Mouse (Mus musculus): ENCODE results near the gene Tas2r118. TPM values are rescaled to one million over a fixed set of nuclear protein-coding genes. Genes with fewer than 3 reads are reported as not detected.

Gene Tas2r118
- not detected in 2 replicates for polyA plus RNA-seq (2015; fragmentation: Nextera tagmentation; extraction: Ambion mirVana)

GRCm38 (mm10) chr6:23969960-23970359 lies at the start of gene Tas2r118:
Tas2r118 (minus strand) TSS chr6:23970060.
- ATAC-seq (ENCODE audit: borderline replicate concordance, extremely low read depth, low FRiP score, low TSS enrichment), result no peak
- no peaks in the 10 kb centered on the region for H3K9me3 ChIP-seq

GRCm38 (mm10) chr6:24018320-24018719 lies 48.5 kb upstream of the Tas2r118 start:
- no peaks in the 10 kb centered on the region for H3K4me1 ChIP-seq
- H3K9me3 ChIP-seq, result no peaks in the 10 kb centered on the region
- H3K27me3 ChIP-seq, result no peaks in the 10 kb centered on the region
- ATAC-seq (ENCODE audit: borderline replicate concordance, extremely low read depth, low FRiP score, low TSS enrichment), result no peak
- no peak overlapping the region for H3K9ac ChIP-seq
- H3K4me2 ChIP-seq, result no peak overlapping the region
- H3K27ac ChIP-seq, result no peak overlapping the region
- WGBS, result 37% methylated on average over 5 of the region's 5 CpGs
- no peak overlapping the region for H3K4me3 ChIP-seq
- H3K36me3 ChIP-seq, result no peaks in the 10 kb centered on the region

More at GRCm38 (mm10) chr6:23969960-23970359, at the start of gene Tas2r118:
- Histone ChIP-seq H3K4me3 (no peak within 1 kb of the TSS), H3K27me3 (no peaks in the 10 kb centered on the region), H3K27ac (no peak within 1 kb of the TSS), H3K9ac (no peak within 1 kb of the TSS), H3K4me2 (no peak within 1 kb of the TSS), H3K4me1 (no peaks in the 10 kb centered on the region), H3K36me3 (no peaks in the 10 kb centered on the region)
- WGBS, result 90% methylated on average over 5 of the region's 5 CpGs

GRCm38 (mm10) chr6:23993276-23993675 lies 23.4 kb upstream of the Tas2r118 start:
- Histone ChIP-seq H3K4me3 (no peak overlapping the region), H3K4me1 (no peaks in the 10 kb centered on the region), H3K27ac (no peak overlapping the region), H3K4me2 (no peak overlapping the region), H3K27me3 (no peaks in the 10 kb centered on the region), H3K9me3 (no peaks in the 10 kb centered on the region), H3K36me3 (no peaks in the 10 kb centered on the region), H3K9ac (no peak overlapping the region)
- ATAC-seq (ENCODE audit: borderline replicate concordance, extremely low read depth, low FRiP score, low TSS enrichment), result no peak
- WGBS, result 77% methylated on average over 2 of the region's 2 CpGs

GRCm38 (mm10) chr6:23990687-23991387 lies 21.0 kb upstream of the Tas2r118 start:
- ATAC-seq (ENCODE audit: borderline replicate concordance, extremely low read depth, low FRiP score, low TSS enrichment), result no peak
- Histone ChIP-seq H3K27ac (no peak overlapping the region), H3K4me3 (no peak overlapping the region), H3K9ac (no peak overlapping the region), H3K9me3 (no peaks in the 10 kb centered on the region), H3K27me3 (no peaks in the 10 kb centered on the region), H3K4me2 (no peak overlapping the region), H3K36me3 (no peaks in the 10 kb centered on the region), H3K4me1 (no peaks in the 10 kb centered on the region)
- 76% methylated on average over 3 of the region's 3 CpGs for WGBS

GRCm38 (mm10) chr6:23986293-23986692 lies 16.4 kb upstream of the Tas2r118 start:
- H3K36me3 ChIP-seq, result no peaks in the 10 kb centered on the region
- H3K4me1 ChIP-seq, result no peaks in the 10 kb centered on the region
- no peaks in the 10 kb centered on the region for H3K9me3 ChIP-seq
- H3K4me2 ChIP-seq, result no peak overlapping the region
- no peak for ATAC-seq (ENCODE audit: borderline replicate concordance, extremely low read depth, low FRiP score, low TSS enrichment)
- H3K27me3 ChIP-seq, result no peaks in the 10 kb centered on the region
- no peak overlapping the region for H3K27ac ChIP-seq
- H3K9ac ChIP-seq, result no peak overlapping the region
- 93% methylated on average over 1 of the region's 1 CpGs for WGBS
- no peak overlapping the region for H3K4me3 ChIP-seq

- H3K27ac ChIP-seq, result no peak overlapping the region
- no peaks in the 10 kb centered on the region for H3K27me3 ChIP-seq
- ATAC-seq (ENCODE audit: borderline replicate concordance, extremely low read depth, low FRiP score, low TSS enrichment), result no peak
- H3K9me3 ChIP-seq, result no peaks in the 10 kb centered on the region
- no peaks in the 10 kb centered on the region for H3K4me1 ChIP-seq
- 55% methylated on average over 2 of the region's 2 CpGs for WGBS
- no peaks in the 10 kb centered on the region for H3K36me3 ChIP-seq
- no peak overlapping the region for H3K4me2 ChIP-seq
- no peak overlapping the region for H3K4me3 ChIP-seq
- H3K9ac ChIP-seq, result no peak overlapping the region
Observed at GRCm38 (mm10) chr6:23966980-23967379, 2.9 kb downstream of the Tas2r118 start.

GRCm38 (mm10) chr6:23965925-23966324 lies 3.9 kb downstream of the Tas2r118 start:
- no peaks in the 10 kb centered on the region for H3K27me3 ChIP-seq
- H3K9ac ChIP-seq, result no peak overlapping the region
- ATAC-seq (ENCODE audit: borderline replicate concordance, extremely low read depth, low FRiP score, low TSS enrichment), result no peak
- 32% methylated on average over 3 of the region's 3 CpGs for WGBS
- no peaks in the 10 kb centered on the region for H3K9me3 ChIP-seq
- H3K36me3 ChIP-seq, result no peaks in the 10 kb centered on the region
- H3K4me2 ChIP-seq, result no peak overlapping the region
- H3K4me3 ChIP-seq, result no peak overlapping the region
- no peaks in the 10 kb centered on the region for H3K4me1 ChIP-seq
- no peak overlapping the region for H3K27ac ChIP-seq

- 64% methylated on average over 1 of the region's 1 CpGs for WGBS
- H3K36me3 ChIP-seq, result no peaks in the 10 kb centered on the region
- no peak for ATAC-seq (ENCODE audit: borderline replicate concordance, extremely low read depth, low FRiP score, low TSS enrichment)
Observed at GRCm38 (mm10) chr6:23963741-23964140, 6.1 kb downstream of the Tas2r118 start.

GRCm38 (mm10) chr6:23940776-23941175 lies 29.1 kb downstream of the Tas2r118 start:
- H3K4me1 ChIP-seq, result no peaks in the 10 kb centered on the region
- 80% methylated on average over 1 of the region's 1 CpGs for WGBS
- H3K27me3 ChIP-seq, result no peaks in the 10 kb centered on the region
- no peaks in the 10 kb centered on the region for H3K9me3 ChIP-seq
- H3K4me3 ChIP-seq, result no peak overlapping the region
- no peak for ATAC-seq (ENCODE audit: borderline replicate concordance, extremely low read depth, low FRiP score, low TSS enrichment)
- H3K9ac ChIP-seq, result no peak overlapping the region
- H3K36me3 ChIP-seq, result no peaks in the 10 kb centered on the region
- no peak overlapping the region for H3K4me2 ChIP-seq
- H3K27ac ChIP-seq, result no peak overlapping the region

More at GRCm38 (mm10) chr6:23963741-23964140, 6.1 kb downstream of the Tas2r118 start:
- Histone ChIP-seq H3K9ac (no peak overlapping the region), H3K27me3 (no peaks in the 10 kb centered on the region), H3K4me2 (no peak overlapping the region), H3K27ac (no peak overlapping the region), H3K4me3 (no peak overlapping the region), H3K9me3 (no peaks in the 10 kb centered on the region), H3K4me1 (no peaks in the 10 kb centered on the region)

GRCm38 (mm10) chr6:23938575-23939488 lies 31.0 kb downstream of the Tas2r118 start:
- Histone ChIP-seq H3K36me3 (no peaks in the 10 kb centered on the region), H3K9ac (no peak overlapping the region), H3K9me3 (no peaks in the 10 kb centered on the region), H3K27ac (no peak overlapping the region), H3K4me1 (no peaks in the 10 kb centered on the region), H3K27me3 (no peaks in the 10 kb centered on the region), H3K4me2 (no peak overlapping the region), H3K4me3 (no peak overlapping the region)
- ATAC-seq (ENCODE audit: borderline replicate concordance, extremely low read depth, low FRiP score, low TSS enrichment), result no peak
- 74% methylated on average over 2 of the region's 2 CpGs for WGBS

GRCm38 (mm10) chr6:23936414-23936813 lies 33.4 kb downstream of the Tas2r118 start:
- H3K9me3 ChIP-seq, result no peaks in the 10 kb centered on the region
- ATAC-seq (ENCODE audit: borderline replicate concordance, extremely low read depth, low FRiP score, low TSS enrichment), result no peak
- H3K4me1 ChIP-seq, result no peaks in the 10 kb centered on the region
- H3K4me3 ChIP-seq, result no peak overlapping the region
- H3K27me3 ChIP-seq, result no peaks in the 10 kb centered on the region
- H3K36me3 ChIP-seq, result no peaks in the 10 kb centered on the region
- H3K4me2 ChIP-seq, result no peak overlapping the region
- H3K9ac ChIP-seq, result no peak overlapping the region
- 72% methylated on average over 4 of the region's 4 CpGs for WGBS
- no peak overlapping the region for H3K27ac ChIP-seq

- Histone ChIP-seq H3K9me3 (no peaks in the 10 kb centered on the region), H3K36me3 (no peaks in the 10 kb centered on the region), H3K27me3 (no peaks in the 10 kb centered on the region), H3K27ac (no peak overlapping the region), H3K4me3 (no peak overlapping the region), H3K4me1 (no peaks in the 10 kb centered on the region), H3K4me2 (no peak overlapping the region), H3K9ac (no peak overlapping the region)
- 50% methylated on average over 2 of the region's 2 CpGs for WGBS
- ATAC-seq (ENCODE audit: borderline replicate concordance, extremely low read depth, low FRiP score, low TSS enrichment), result no peak
Observed at GRCm38 (mm10) chr6:23923806-23924205, 46.1 kb downstream of the Tas2r118 start.
